Mouse (Mus musculus) ES-E14 (cell line): ENCODE results near the gene Rhot1. TPM values are rescaled to one million over a fixed set of nuclear protein-coding genes. Genes with fewer than 3 reads are reported as not detected.
"Not testable (repeated sequence)": the region's sequence is repeated elsewhere in the genome, so short reads cannot be mapped to it uniquely, and the experiment has no call there.

Source experiments
- DNase-seq: peaks from one replicate; pipeline ENCODE4 v3.0.0-alpha.2; 2013; ENCODE audit warnings: low read depth, low spot score
- H3K27ac ChIP-seq: 2 replicates; pipeline ENCODE4 v1.5.1; 2012; ENCODE audit warnings: low read depth, mild to moderate bottlenecking, low read length, moderate library complexity, mixed read lengths; ENCODE audit not compliant: poor library complexity, insufficient read depth, severe bottlenecking
- H3K36me3 ChIP-seq: 2 replicates; pipeline ENCODE4 v1.6.1; 2012; ENCODE audit warnings: mild to moderate bottlenecking, low read length, moderate library complexity, mixed read lengths; ENCODE audit not compliant: control insufficient read depth, poor library complexity, insufficient read depth, severe bottlenecking
- H3K4me1 ChIP-seq, 2 experiments: fragments of 150-350 bp in 1 of 2; sonication (generic) in 1 of 2; 2 replicates each; pipeline ENCODE4 v1.6.1; 2012; ENCODE audit warnings: low read length in 2 of 2, mild to moderate bottlenecking in 1 of 2, mixed read lengths in 1 of 2; ENCODE audit not compliant: control insufficient read depth in 2 of 2, insufficient read depth in 2 of 2, poor library complexity in 1 of 2
- H3K4me3 ChIP-seq, 2 experiments: fragments of 150-350 bp in 1 of 2; sonication (generic) in 1 of 2; 2 replicates each; pipeline ENCODE4 v1.5.1; 2012; ENCODE audit warnings: low read length in 2 of 2, low read depth in 1 of 2, mild to moderate bottlenecking in 1 of 2, mixed read lengths in 1 of 2; ENCODE audit not compliant: insufficient read depth in 1 of 2, poor library complexity in 1 of 2, severe bottlenecking in 1 of 2
- H3K9ac ChIP-seq: 2 replicates; pipeline ENCODE4 v1.6.1; 2012; ENCODE audit warnings: low read depth, mild to moderate bottlenecking, low read length, mixed read lengths; ENCODE audit not compliant: poor library complexity, insufficient read depth, severe bottlenecking
- H3K9me3 ChIP-seq: fragments of 150-350 bp; sonication (generic); 2 replicates; pipeline ENCODE4 v1.6.1; 2012; ENCODE audit warnings: low read depth, mild to moderate bottlenecking, low read length; ENCODE audit not compliant: control insufficient read depth, insufficient read depth
- CHD2 ChIP-seq: IDR thresholded peaks from 2 replicates; pipeline ENCODE4 v1.6.1; 2014; ENCODE audit warnings: mild to moderate bottlenecking, low read depth, low read length, inconsistent platforms
- HCFC1 ChIP-seq: IDR thresholded peaks from 2 replicates; pipeline ENCODE4 v1.6.1; 2012; ENCODE audit warnings: low read length, inconsistent platforms, borderline replicate concordance; ENCODE audit not compliant: insufficient read depth
- MAFK ChIP-seq: IDR thresholded peaks from 2 replicates; pipeline ENCODE4 v1.6.1; 2014; ENCODE audit warnings: mild to moderate bottlenecking, low read depth, low read length, inconsistent platforms; ENCODE audit not compliant: insufficient read depth
- ZC3H11A ChIP-seq: IDR thresholded peaks from 2 replicates; pipeline ENCODE4 v1.6.1; 2012; ENCODE audit warnings: low read depth, mild to moderate bottlenecking, inconsistent platforms, low read length, borderline replicate concordance
- ZNF384 ChIP-seq: IDR thresholded peaks from 2 replicates; pipeline ENCODE4 v1.6.1; 2012; ENCODE audit warnings: low read depth, low read length, inconsistent platforms
- in situ Hi-C, 2 experiments: fragments of 600-800 bp; cut with MboI; formaldehyde crosslinking; loops; one replicate each; pipeline ENCODE4 v1.15.1; 2025; ENCODE audit warnings: low sequenced_read_pairs in 2 of 2, inconsistent platforms in 1 of 2; ENCODE audit not compliant: unreplicated experiment in 2 of 2
- total RNA-seq: library from RNA; depleted of rRNA; stranded (reverse); fragments of 300-350 nt; gene quantifications from 2 replicates; pipeline ENCODE4 v1.2.3, GENCODE M21; 2012

Gene Rhot1
- total RNA-seq, 1 experiment, result 38.8 TPM

- H3K36me3 ChIP-seq, H3K4me1 ChIP-seq, in situ Hi-C loops, DNase-seq, H3K9me3 ChIP-seq: not testable (repeated sequence)
- Histone ChIP-seq H3K4me3 (peak overlapping the region; percentile 84 to 87), H3K9ac (peak overlapping the region; percentile 88; the same call in 1 of the 2 replicates), H3K27ac (peak overlapping the region; percentile 19; the same call in 1 of the 2 replicates)
- TF ChIP-seq ZNF384, result 0 out of 2 replicates have a peak, but pooled peaks have one; percentile 8
These were observed 25.6 kb upstream of the Rhot1 start for GRCm38 (mm10) chr11:80183054-80183704.

GRCm38 (mm10) chr11:80183705-80184255, 25.0 kb upstream of the Rhot1 start, which contains the start of gene Rnf135:
Rnf135 (plus strand) TSS chr11:80183851.
- 0 out of 4 replicates have a peak, but pooled peaks cover 0 to 3% of the 10 kb centered on the region in 2 experiments for H3K4me1 ChIP-seq

DNA sequence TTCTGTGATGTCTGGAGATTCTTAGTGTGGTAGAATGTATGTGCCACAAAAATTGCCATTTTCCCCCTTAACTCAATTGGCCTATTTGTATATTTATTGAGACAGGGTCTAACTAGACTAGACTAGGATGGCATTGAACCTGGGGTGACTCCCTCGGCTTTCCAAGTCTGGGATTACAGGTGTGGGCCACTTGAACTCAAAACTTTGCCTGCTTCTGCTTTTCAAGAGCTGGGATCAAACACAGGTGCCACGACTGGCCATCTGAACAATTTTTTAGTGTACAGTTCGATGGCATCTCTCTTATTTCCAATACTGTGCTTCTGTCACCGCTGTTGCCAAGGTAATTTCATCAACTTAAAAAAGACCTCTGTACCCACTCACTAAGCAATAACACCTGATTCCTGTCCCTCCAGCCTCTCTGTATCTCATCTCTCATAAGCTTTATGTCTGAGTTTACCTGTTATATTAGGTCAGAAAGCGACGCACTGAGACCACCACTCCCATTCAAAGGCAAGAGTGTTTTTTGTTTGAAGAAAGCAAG, 24.2 kb upstream of the Rhot1 start:
- DNase-seq, result no peak
- no peak overlapping the region for H3K27ac ChIP-seq
- H3K9ac ChIP-seq, result peak overlapping the region; percentile 88; the same call in 1 of the 2 replicates
- in situ Hi-C loops, result no loop called here
- TF ChIP-seq ZNF384 (no peak), HCFC1 (no peak), CHD2 (no peak), ZC3H11A (no peak), MAFK (no peak)
- H3K4me1 ChIP-seq, result 0 out of 4 replicates have a peak, but pooled peaks cover 0 to 3% of the 10 kb centered on the region in 2 experiments
- peak overlapping the region; percentile 84 to 87 for H3K4me3 ChIP-seq
- no peaks in the 10 kb centered on the region for H3K9me3 ChIP-seq
- H3K36me3 ChIP-seq, result no peaks in the 10 kb centered on the region

More at GRCm38 (mm10) chr11:80183705-80184255, 25.0 kb upstream of the Rhot1 start, which contains the start of gene Rnf135:
- Histone ChIP-seq H3K27ac (peak within 1 kb of the TSS; percentile 71), H3K9me3 (no peaks in the 10 kb centered on the region), H3K4me3 (peak within 1 kb of the TSS; percentile 84 to 87), H3K36me3 (no peaks in the 10 kb centered on the region), H3K9ac (peak within 1 kb of the TSS; percentile 88)
- no peak for TF ChIP-seq MAFK
- no peak for TF ChIP-seq ZNF384
- TF ChIP-seq HCFC1, result no peak
- no peak for TF ChIP-seq ZC3H11A
- TF ChIP-seq CHD2, result no peak
- peak; percentile 78 for DNase-seq
- in situ Hi-C loops, result no loop called here

GRCm38 (mm10) chr11:80185441-80185976, 23.3 kb upstream of the Rhot1 start:
- H3K36me3 ChIP-seq, H3K9me3 ChIP-seq, in situ Hi-C loops, H3K27ac ChIP-seq, DNase-seq, H3K4me1 ChIP-seq, H3K4me3 ChIP-seq, H3K9ac ChIP-seq: not testable (repeated sequence)
